Mouse (Mus musculus) stomach, embryonic 14.5 days (tissue): ENCODE measurements around the gene Oser1. TPM values are rescaled to one million over a fixed set of nuclear protein-coding genes. Genes with fewer than 3 reads are reported as not detected.

Experiments
- ATAC-seq: fragments of 200-750 bp; cut with Nextera tagmentation; 2 replicates; pipeline ENCODE4 v1.8.0; 2017; ENCODE audit warnings: low read depth, moderate TSS enrichment; ENCODE audit not compliant: insufficient number of reproducible peaks, insufficient read depth, low FRiP score
- H3K27ac ChIP-seq: fragments of 300-500 bp; sonication (generic); 2 replicates; pipeline ENCODE4 v1.5.1; 2014; ENCODE audit warnings: mild to moderate bottlenecking, low read length, moderate library complexity, mixed read lengths
- H3K27me3 ChIP-seq: fragments of 300-500 bp; sonication (generic); 2 replicates; pipeline ENCODE4 v1.6.1; 2014; ENCODE audit warnings: low read length, control low read depth, mixed read lengths; ENCODE audit not compliant: control insufficient read depth, insufficient read depth
- H3K36me3 ChIP-seq: fragments of 300-500 bp; sonication (generic); 2 replicates; pipeline ENCODE4 v1.6.1; 2014; ENCODE audit warnings: mild to moderate bottlenecking, control low read depth, low read length, moderate library complexity, mixed read lengths; ENCODE audit not compliant: control insufficient read depth, insufficient read depth
- H3K4me1 ChIP-seq: fragments of 300-500 bp; sonication (generic); 2 replicates; pipeline ENCODE4 v1.6.1; 2014; ENCODE audit warnings: low read length, control low read depth, mixed read lengths; ENCODE audit not compliant: control insufficient read depth, insufficient read depth
- H3K4me2 ChIP-seq: fragments of 300-500 bp; sonication (generic); replicated peaks from 2 replicates; pipeline ENCODE4 v1.6.1; 2014; ENCODE audit warnings: low read depth, low read length, control low read depth
- H3K4me3 ChIP-seq: fragments of 300-500 bp; sonication (generic); 2 replicates; pipeline ENCODE4 v1.5.1; 2014; ENCODE audit warnings: low read depth, low read length, control low read depth
- H3K9ac ChIP-seq: fragments of 300-500 bp; sonication (generic); replicated peaks from 2 replicates; pipeline ENCODE4 v1.6.1; 2014; ENCODE audit warnings: low read depth, mild to moderate bottlenecking, control low read depth, low read length, moderate library complexity, mixed read lengths
- H3K9me3 ChIP-seq: fragments of 300-500 bp; sonication (generic); 2 replicates; pipeline ENCODE4 v1.6.1; 2016; ENCODE audit warnings: low read depth, low read length, control low read depth; ENCODE audit not compliant: control insufficient read depth
- WGBS: fragments of 180-500 bp; shearing (Covaris S2); extraction: QIAGEN DNeasy Blood & Tissue Kit; methylation state at CpG from one replicate; pipeline ENCODE4 v1.1.7; 2014; 5-methylcytosine and 5-hydroxymethylcytosine counted together
- polyA plus RNA-seq: library from polyadenylated mRNA; unstranded; fragments of >200 nt; fragmentation: Nextera tagmentation; extraction: Ambion mirVana; gene quantifications from 2 replicates; pipeline ENCODE4 v1.2.1, GENCODE M21; 2014

Gene Oser1
- polyA plus RNA-seq, 1 experiment from 2014 or later, result 84.9 TPM

DNA sequence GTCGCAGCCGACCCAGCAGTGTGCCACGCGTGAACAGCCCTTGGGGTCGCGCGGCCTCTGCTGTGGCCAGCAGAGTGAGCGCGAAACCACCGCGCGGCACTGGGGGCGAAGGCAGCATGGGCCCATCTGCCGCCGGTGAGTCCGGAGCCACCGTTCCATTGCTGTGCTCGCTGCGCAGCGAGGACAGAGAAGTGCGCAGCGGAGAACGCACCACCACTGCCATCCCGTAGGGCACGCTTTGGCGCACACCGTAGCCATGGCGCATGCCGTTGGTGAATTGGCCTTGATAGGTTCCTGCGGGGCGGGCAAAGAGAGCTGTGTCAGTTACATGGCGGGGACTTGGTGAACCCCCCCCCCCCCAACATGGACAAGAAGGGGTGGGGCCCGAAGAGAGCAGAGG, 48.4 kb downstream of the Oser1 start:
- 37% methylated on average over 33 of the region's 33 CpGs for WGBS
- ATAC-seq, result no peak
- H3K27ac ChIP-seq, result no peak overlapping the region
- H3K4me3 ChIP-seq, result no peak overlapping the region
- no peaks in the 10 kb centered on the region for H3K4me1 ChIP-seq
- H3K4me2 ChIP-seq, result no peak overlapping the region
- H3K36me3 ChIP-seq, result no peaks in the 10 kb centered on the region
- H3K27me3 ChIP-seq, result peaks cover 9% of the 10 kb centered on the region; the same call in 1 of the 2 replicates
- H3K9me3 ChIP-seq, result no peaks in the 10 kb centered on the region
- no peak overlapping the region for H3K9ac ChIP-seq

- H3K27me3 ChIP-seq, result peaks cover 9% of the 10 kb centered on the region; the same call in 1 of the 2 replicates
- H3K9me3 ChIP-seq, result no peaks in the 10 kb centered on the region
- WGBS, result 33% methylated on average over 35 of the region's 35 CpGs
- H3K4me3 ChIP-seq, result no peak overlapping the region
- H3K36me3 ChIP-seq, result no peaks in the 10 kb centered on the region
- no peak overlapping the region for H3K9ac ChIP-seq
- no peak overlapping the region for H3K4me2 ChIP-seq
- H3K4me1 ChIP-seq, result 0 out of 2 replicates have a peak, but pooled peaks cover 4% of the 10 kb centered on the region
- H3K27ac ChIP-seq, result no peak overlapping the region
- ATAC-seq, result no peak
These were observed 49.0 kb downstream of the Oser1 start for GRCm38 (mm10) chr2:163375468-163375867.

- H3K9ac ChIP-seq, result no peak overlapping the region
- ATAC-seq, result no peak
- H3K27me3 ChIP-seq, result peaks cover 9% of the 10 kb centered on the region; the same call in 1 of the 2 replicates
- H3K4me1 ChIP-seq, result 0 out of 2 replicates have a peak, but pooled peaks cover 4% of the 10 kb centered on the region
- 83% methylated on average over 1 of the region's 1 CpGs for WGBS
- no peak overlapping the region for H3K4me3 ChIP-seq
- H3K36me3 ChIP-seq, result no peaks in the 10 kb centered on the region
- no peak overlapping the region for H3K4me2 ChIP-seq
- H3K9me3 ChIP-seq, result no peaks in the 10 kb centered on the region
- H3K27ac ChIP-seq, result no peak overlapping the region
These were observed 51.9 kb downstream of the Oser1 start for GRCm38 (mm10) chr2:163372627-163373026.

DNA sequence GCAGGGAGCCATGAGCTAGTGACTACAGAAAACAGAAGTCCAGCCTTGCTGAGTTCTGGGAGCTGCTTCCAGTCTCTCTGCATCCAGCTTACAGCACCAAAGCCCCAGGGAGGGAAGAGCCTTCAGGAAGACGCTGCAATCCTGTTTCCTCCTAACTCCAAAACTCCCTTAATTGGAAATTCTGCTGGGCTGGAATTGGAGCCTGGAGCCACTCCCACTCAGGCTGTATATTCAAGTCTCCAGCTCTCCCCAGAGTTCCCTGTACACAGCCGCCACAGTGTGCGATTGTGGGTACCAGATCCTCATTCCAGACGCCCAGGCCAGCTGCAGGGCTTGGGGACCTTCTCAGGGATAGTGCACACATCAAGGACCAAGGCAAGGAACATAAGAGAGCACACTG, 54.3 kb downstream of the Oser1 start:
- Histone ChIP-seq H3K27me3 (no peaks in the 10 kb centered on the region), H3K9me3 (no peaks in the 10 kb centered on the region), H3K9ac (no peak overlapping the region), H3K4me3 (no peak overlapping the region), H3K27ac (peak overlapping the region; percentile 89), H3K4me1 (peaks cover 5% of the 10 kb centered on the region; the same call in 1 of the 2 replicates), H3K36me3 (no peaks in the 10 kb centered on the region), H3K4me2 (no peak overlapping the region)
- ATAC-seq, result peak; percentile 72; the same call in 1 of the 2 replicates
- 31% methylated on average over 4 of the region's 4 CpGs for WGBS

- H3K9ac ChIP-seq, result no peak overlapping the region
- no peak overlapping the region for H3K4me3 ChIP-seq
- WGBS, result 52% methylated on average over 18 of the region's 18 CpGs
- H3K4me2 ChIP-seq, result 0 out of 2 replicates have a peak overlapping the region, but pooled peaks have one; percentile 15
- H3K4me1 ChIP-seq, result peaks cover 17% of the 10 kb centered on the region
- no peaks in the 10 kb centered on the region for H3K9me3 ChIP-seq
- H3K27ac ChIP-seq, result peak overlapping the region; percentile 90
- ATAC-seq, result peak; percentile 15; the same call in 1 of the 2 replicates
- no peaks in the 10 kb centered on the region for H3K27me3 ChIP-seq
- no peaks in the 10 kb centered on the region for H3K36me3 ChIP-seq
These were observed 59.5 kb downstream of the Oser1 start for GRCm38 (mm10) chr2:163364785-163365541.

GRCm38 (mm10) chr2:163362940-163363921, 61.3 kb downstream of the Oser1 start:
- Histone ChIP-seq H3K4me1 (peaks cover 17% of the 10 kb centered on the region), H3K4me2 (no peak overlapping the region), H3K27me3 (no peaks in the 10 kb centered on the region), H3K36me3 (no peaks in the 10 kb centered on the region), H3K4me3 (no peak overlapping the region), H3K9ac (no peak overlapping the region), H3K9me3 (no peaks in the 10 kb centered on the region), H3K27ac (no peak overlapping the region)
- 72% methylated on average over 12 of the region's 12 CpGs for WGBS
- ATAC-seq, result no peak

- Histone ChIP-seq H3K36me3 (no peaks in the 10 kb centered on the region), H3K9ac (no peak overlapping the region), H3K27me3 (no peaks in the 10 kb centered on the region), H3K4me3 (no peak overlapping the region), H3K27ac (no peak overlapping the region), H3K4me1 (peaks cover 17% of the 10 kb centered on the region), H3K4me2 (no peak overlapping the region), H3K9me3 (no peaks in the 10 kb centered on the region)
- ATAC-seq, result no peak
- 81% methylated on average over 16 of the region's 16 CpGs for WGBS
These were observed 63.5 kb downstream of the Oser1 start for GRCm38 (mm10) chr2:163360858-163361623.

- 35% methylated on average over 2 of the region's 2 CpGs for WGBS
- no peak for ATAC-seq
- H3K27ac ChIP-seq, result no peak overlapping the region
- H3K9me3 ChIP-seq, result no peaks in the 10 kb centered on the region
- no peaks in the 10 kb centered on the region for H3K36me3 ChIP-seq
- peaks cover 7% of the 10 kb centered on the region for H3K4me1 ChIP-seq
- no peaks in the 10 kb centered on the region for H3K27me3 ChIP-seq
- no peak overlapping the region for H3K9ac ChIP-seq
- H3K4me3 ChIP-seq, result no peak overlapping the region
- H3K4me2 ChIP-seq, result no peak overlapping the region
These were observed 65.2 kb downstream of the Oser1 start for GRCm38 (mm10) chr2:163359253-163359652.
